Mouse (Mus musculus) lung, postnatal 10 days (tissue): ENCODE results near the gene Pheta2.
A peak's percentile ranks its signal among the peaks of the same experiment; 100 is the strongest.
"Not testable (repeated sequence)": the region's sequence is repeated elsewhere in the genome, so short reads cannot be mapped to it uniquely, and the experiment has no call there.

Experiments used
- DNase-seq: peaks from one replicate; pipeline ENCODE4 v3.0.0; 2021

The Pheta2 gene

GRCm38 (mm10) chr15:82343368-82344287, 4.9 kb downstream of the Pheta2 start:
- no peak for DNase-seq

DNA sequence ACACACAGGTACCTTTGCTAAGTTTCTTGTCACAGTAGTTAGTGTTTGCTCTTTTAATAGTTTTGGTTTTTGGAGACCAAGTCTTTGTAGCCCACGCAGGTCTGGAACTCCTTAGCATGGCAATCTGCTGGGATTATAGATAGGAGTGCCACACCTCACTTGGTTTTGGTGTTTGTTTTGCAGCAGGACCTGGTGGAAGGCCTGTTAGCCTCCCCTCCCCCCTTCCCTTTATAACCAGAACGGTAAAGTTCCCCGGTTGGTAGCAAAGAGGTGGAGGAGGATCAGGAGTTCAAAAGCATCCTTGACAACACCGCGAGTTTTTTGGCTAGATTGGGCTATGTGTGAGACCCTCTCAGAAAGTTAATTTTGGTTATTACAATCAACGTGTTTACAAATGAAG, 6.2 kb downstream of the Pheta2 start:
- DNase-seq, result no peak

DNA sequence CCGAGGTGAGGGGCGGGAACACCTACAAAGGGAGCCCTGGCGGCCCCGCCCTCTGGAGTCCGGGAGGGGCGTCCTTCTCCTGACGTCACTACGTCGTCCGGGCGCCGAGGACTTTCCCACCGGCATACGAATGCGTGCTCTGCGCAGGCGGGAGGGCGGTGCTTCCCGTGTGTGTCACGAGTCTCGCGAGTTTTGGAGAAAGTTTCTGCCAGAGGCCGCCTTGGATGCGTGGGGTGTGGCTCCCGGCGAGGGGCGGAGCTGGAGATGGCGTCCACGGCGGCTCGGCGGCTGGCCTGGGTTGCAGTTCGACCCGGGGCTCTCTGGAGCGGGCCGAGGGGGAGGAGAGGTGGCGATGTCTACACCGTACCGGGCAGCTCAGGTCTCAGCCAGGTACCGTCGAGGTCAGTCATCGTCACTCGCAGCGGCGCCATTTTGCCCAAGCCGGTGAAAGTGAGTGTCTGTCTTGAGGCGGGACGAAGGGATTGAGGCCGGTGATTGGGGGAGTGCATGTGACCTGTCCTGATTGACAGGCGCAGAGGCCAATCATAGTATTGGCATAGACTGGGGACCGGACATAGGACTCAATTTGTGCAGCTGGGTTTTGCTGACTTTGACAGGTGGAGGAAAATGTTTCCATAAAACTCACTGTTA, 7.2 kb downstream of the Pheta2 start:
- DNase-seq, result peak; percentile 99

- DNase-seq, result no peak
These were observed 8.0 kb downstream of the Pheta2 start for GRCm38 (mm10) chr15:82346580-82347302.

DNA sequence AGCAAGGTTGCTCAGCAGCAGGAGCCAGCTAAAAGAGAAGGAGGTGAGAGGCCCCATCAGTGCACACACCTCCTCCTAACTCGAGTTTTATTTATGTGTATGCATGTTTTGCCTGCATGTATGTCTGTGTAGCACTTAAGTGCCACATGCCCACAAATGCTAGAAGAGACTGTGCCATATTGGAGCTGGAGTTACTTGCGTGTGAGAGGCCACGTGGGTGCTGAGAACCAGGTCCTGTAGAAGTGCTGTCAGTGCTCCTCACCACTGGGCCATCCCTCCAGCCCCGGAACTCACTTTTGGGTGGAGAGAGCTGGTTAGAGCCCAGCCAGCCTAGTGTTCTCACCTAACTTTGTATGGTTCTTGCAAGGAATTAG, 8.5 kb downstream of the Pheta2 start:
- no peak for DNase-seq

DNA sequence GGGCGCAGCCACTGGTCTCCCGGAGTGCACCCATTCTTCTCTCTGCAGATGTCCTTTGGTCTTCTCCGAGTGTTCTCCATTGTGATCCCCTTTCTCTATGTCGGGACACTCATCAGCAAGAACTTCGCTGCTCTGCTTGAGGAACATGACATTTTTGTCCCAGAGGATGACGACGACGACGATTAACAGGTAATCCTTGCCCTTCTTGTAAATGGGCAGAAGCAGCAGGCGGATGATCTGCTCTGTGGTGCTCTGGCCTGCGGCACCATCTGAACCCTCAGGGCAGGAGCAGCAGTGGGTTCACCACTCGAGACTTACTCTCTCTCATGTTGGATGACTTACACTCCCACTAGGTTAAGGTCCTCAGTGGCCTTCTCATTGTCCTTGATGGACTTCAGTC, 9.1 kb downstream of the Pheta2 start:
- no peak for DNase-seq

- no peak for DNase-seq
These were observed 9.7 kb downstream of the Pheta2 start for GRCm38 (mm10) chr15:82348258-82348998.

GRCm38 (mm10) chr15:82348999-82349341, 10.2 kb downstream of the Pheta2 start:
- DNase-seq, result no peak

DNA sequence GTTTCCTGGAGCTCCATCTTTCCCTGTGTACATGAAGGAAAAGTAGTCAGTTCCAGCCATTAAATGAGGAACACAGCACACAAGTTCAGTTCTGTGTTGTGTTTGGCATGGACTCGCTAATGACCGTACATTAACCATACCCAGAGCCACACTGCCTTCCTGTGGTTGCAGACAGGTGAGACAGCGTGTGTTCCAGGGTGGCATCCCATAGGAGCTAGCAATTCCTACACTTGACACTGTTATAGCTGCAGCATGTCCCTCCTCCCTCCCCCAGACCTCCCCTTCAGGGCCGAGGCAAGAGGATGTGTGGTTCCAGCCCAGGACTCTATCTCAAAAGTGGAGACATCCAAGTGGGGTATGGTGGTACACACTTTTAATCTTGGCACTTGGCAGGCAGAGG, 11.6 kb downstream of the Pheta2 start:
- DNase-seq, result no peak

GRCm38 (mm10) chr15:82351480-82351879, 12.7 kb downstream of the Pheta2 start:
- DNase-seq, result no peak

DNA sequence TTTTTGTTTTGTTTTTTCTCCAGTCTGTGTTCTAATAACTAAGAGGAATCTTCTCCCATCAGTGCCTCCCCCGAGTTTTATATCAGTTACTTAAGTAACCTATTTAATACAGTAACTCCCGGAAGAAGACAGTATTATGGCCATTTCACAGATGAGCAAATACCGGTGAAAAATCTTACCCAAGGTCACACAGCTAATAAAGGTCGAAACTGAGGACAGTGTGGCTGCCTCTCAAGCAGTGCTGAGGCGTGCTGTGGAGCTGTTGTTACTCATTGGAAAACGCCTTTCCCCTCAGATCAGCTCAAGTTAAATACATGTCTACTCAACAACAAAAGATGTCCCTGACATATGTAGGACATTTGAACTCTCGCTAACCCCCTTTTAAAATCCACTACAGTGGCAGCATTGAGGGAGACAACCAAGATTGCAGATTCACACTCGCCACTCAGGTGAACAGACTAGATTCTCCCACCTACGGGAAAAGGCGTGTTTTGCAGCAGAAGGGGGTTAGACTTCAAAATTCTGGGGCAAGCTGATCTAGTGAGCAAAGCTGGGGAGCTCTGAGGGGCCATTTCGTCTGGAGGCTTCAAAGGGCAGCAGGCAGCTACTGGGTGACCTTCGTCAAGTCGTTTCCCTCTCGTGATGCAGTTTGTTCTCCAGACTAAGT, 14.5 kb downstream of the Pheta2 start:
- no peak for DNase-seq

GRCm38 (mm10) chr15:82353745-82354113, 15.0 kb downstream of the Pheta2 start:
- DNase-seq, result no peak

- DNase-seq, result peak; percentile 98
These were observed 15.6 kb downstream of the Pheta2 start, which contains the start of gene Ndufa6 for GRCm38 (mm10) chr15:82354126-82354945. Gene Ndufa6 (minus strand): TSS chr15:82354322.

DNA sequence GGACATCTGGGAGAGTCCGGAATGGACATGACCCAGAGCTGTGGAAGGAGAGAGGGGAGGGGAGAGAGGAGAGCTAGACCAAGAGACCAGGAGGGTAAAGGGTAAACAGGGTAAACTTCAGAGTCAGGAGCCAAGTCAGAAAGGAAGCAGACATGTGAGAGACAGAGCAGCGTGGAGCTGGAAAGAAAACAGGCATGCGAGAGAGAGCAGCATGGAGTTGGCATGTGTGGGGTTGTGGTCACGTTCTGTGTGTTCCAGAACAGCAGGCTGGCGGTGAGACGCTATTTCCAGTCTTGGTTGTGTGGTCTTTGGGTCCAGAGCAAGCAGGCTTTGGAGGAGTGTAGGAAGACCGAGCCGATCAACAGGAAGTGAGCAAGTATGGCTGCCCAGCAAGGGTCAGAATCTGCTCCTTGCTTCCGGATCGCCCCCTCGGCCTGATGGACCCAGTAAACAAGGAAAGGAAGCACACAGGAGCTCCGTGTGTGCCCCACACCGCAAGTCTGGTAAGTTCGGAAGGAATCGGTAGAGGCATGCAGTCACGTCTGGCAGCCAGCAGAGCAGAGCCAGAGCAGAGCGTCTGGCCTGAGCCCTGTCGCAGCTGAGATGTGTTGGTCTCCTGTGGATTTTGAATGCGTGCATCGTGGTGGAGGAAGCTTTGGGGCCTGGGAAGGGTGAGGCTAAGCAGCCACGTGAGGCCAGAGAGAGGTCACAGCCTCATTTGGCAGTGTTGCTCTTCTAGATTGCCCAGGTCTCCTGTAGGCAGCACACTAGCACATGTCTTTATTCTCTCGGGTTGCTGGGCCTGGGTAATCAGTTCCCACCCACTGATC, 19.9 kb downstream of the Pheta2 start:
- DNase-seq, result peak; percentile 52

DNA sequence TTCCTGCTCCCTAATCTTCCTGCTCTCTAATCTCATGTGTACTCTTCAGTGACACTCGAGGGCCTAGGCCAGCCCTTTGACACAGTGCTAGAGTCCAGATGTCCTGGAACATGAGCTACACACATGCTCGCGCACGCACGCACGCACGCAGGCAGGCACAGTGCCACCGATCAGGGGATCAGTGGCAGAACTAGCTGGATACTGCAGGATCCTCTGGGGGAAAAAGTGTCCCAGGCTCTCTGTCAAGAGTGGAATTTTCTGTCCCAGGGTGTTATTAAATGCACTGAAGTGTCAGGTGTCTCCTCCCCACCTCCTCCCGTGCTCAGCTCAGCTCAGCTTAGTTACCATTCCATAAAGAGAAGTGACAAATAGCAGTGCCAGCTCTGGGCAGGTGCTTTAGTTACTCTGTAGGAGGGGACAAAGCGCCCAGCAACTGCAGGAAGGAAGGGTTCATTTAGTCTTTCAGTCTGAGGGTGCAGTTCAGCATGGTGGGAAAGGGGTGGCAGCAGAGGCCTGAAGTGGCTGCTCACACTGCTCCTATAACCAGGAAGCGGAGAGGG, 22.8 kb downstream of the Pheta2 start:
- no peak for DNase-seq

- DNase-seq, result no peak
These were observed 23.5 kb downstream of the Pheta2 start for GRCm38 (mm10) chr15:82362234-82362633.

DNA sequence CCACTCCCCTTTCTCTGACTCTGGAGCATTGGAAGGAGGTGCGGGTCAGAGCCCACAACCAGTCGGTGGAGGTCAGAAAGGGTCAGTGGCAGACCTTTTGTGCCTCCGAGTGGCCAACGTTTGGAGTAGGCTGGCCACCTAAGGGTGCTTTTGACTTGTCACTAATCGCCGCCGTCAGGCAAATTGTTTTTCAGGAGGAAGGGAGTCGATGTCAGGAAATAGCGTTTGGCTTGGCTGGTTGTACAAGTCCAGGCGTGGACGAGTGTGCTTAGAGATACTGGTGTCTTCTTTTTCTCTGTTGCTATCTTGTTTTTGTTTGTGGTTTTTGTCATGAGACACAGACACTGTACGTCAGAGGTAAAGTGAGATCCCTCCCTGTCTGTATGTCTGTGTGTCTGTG, 25.1 kb downstream of the Pheta2 start:
- DNase-seq, result not testable (repeated sequence)

- not testable (repeated sequence) for DNase-seq
These were observed 25.8 kb downstream of the Pheta2 start for GRCm38 (mm10) chr15:82364561-82364960.

- no peak for DNase-seq
These were observed 29.4 kb downstream of the Pheta2 start for GRCm38 (mm10) chr15:82368146-82368545.

- DNase-seq, result no peak
These were observed 30.1 kb downstream of the Pheta2 start for GRCm38 (mm10) chr15:82368851-82369250.
